Mouse (Mus musculus) WW6 (cell line): ENCODE data around the gene Ifi203.
"Not testable (repeated sequence)": the region's sequence is repeated elsewhere in the genome, so short reads cannot be mapped to it uniquely, and the experiment has no call there.

Experiments used
- DNase-seq: peaks from one replicate; pipeline ENCODE4 v3.0.0-alpha.2; 2013; ENCODE audit warnings: low read depth, low spot score

Ifi203 gene

GRCm38 (mm10) chr1:173889741-173890140 lies 52.7 kb downstream of the Ifi203 start:
- not testable (repeated sequence) for DNase-seq

DNA sequence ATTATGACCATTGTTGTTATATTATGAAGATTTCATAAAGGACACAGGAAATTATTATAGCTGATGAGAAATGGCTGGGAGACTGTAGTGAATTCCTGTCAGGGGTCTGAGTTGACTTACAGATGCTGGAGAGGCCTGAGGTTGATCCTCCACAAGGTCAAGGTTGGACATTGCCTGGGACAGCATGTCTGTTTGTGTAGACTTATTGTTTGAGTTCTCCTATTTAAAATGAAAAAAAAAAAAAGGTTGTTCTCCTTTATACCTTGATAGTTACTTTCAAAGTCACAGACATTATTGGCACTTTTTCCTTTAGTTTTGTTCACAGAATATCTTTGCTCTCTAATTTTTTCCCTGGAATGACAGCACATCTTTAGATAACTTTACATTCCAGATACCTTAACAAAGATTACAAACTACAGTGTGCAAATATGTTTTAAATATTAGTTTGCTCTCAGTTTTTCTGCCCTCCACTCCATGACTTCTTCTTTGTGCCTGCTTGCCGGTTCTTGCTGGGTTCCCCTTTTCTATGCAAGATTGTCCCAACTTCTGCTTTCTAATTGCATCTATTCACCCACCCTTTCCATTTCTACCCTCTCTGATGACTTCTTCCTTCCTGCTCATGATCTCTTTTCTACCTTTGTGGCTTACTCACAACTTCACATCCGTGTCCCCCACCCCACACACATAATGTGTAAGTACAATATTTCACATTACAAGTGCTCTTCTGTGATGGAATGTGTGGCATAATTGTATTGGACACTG lies 55.3 kb downstream of the Ifi203 start:
- not testable (repeated sequence) for DNase-seq

GRCm38 (mm10) chr1:173880004-173880666 lies 62.3 kb downstream of the Ifi203 start:
- DNase-seq, result not testable (repeated sequence)

GRCm38 (mm10) chr1:173879225-173879987 lies 63.1 kb downstream of the Ifi203 start:
- DNase-seq, result not testable (repeated sequence)

GRCm38 (mm10) chr1:173878264-173878663 lies 64.2 kb downstream of the Ifi203 start:
- not testable (repeated sequence) for DNase-seq

DNA sequence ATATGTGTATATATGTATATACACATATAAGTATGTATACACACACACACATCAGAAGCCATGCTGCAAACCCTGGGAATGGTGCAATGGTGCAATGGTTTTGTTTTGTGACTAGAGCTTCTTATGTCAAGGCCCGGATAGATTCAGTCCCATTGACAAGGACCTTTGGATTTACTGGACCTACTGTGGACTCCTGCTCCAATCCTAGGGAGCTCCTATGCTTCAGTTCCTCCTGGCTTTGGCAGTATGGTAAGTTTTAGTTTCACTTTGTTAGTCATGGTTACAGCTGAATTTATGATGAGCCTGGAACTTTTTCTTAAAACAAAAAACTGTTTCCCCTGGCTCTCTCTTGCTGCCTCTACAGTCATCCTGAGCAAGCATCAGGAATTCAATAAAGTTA lies 65.3 kb downstream of the Ifi203 start:
- DNase-seq, result not testable (repeated sequence)
